8 mouse cellular contexts compared by ENCODE assay signal in the genomic region with DNA sequence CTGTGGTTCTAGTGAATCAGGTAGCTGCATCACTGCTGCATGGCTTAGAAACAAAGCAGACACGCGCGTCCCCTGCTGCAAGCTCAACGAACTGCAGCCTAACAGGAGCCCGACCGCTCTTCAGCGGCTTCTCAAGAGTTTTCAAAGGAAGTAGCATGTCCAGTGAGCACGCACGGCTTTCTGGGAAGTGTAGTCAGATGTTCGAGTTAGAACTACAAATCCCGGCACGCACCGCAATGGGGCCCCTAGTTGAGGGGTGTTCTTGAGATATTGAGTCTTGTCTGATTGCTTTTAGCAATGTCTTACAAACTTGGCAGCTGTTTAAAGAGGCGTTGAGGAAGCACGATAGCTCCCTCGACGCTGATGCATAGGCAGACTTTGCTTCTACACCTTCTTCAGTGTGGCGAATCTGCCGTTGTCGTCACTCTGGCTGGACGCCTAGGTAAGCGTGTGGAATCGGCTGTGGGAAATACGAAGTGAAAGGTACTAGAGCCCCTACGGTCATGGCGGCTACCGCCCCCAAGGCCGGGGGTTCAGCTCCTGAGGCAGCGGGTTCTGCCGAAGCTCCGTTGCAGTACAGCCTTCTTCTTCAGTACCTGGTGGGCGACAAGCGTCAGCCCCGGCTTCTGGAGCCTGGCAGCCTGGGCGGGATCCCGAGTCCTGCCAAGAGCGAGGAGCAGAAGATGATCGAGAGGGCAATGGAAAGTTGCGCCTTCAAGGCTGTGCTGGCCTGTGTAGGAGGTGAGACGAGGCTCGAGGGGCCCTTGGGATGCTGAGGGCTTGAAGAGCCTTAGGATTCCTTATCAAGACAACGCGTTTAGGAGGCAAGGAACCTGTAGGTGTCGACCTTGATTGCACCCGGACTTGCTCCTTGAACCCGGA. TPM values are rescaled to one million over a fixed set of nuclear protein-coding genes. Genes with fewer than 3 reads are reported as not detected.
DNase-seq lines count a peak whose midpoint lies in the region; ATAC-seq and TF ChIP-seq lines count a peak whose summit lies in the region.

A gene (plus strand): TSS at position 251 of the 882 bp plus-strand sequence.

- TF ChIP-seq CTCF in gastrocnemius, adult 2 months (IDR thresholded peaks at IDR 0.05): no peak; the same call in 1 of the 2 replicates
- TF ChIP-seq CTCF in hindbrain, postnatal 0 days (IDR thresholded peaks at IDR 0.05; ENCODE audit: low read depth): peak; percentile 99
- TF ChIP-seq CTCF in left cerebral cortex, adult 2 months (IDR thresholded peaks at IDR 0.05): no peak; the same call in none of the 2 replicates

- ATAC-seq in common myeloid progenitor, adult 5-6 weeks (replicated peaks; ENCODE audit: low read depth, poor library complexity, severe bottlenecking): peak; percentile 99
- peak; percentile 97 for ATAC-seq in hindbrain, postnatal 0 days
- ATAC-seq in megakaryocyte, adult 5-6 weeks (ENCODE audit: poor library complexity, severe bottlenecking): peak; percentile 99

- peak within 1 kb of the TSS; percentile 88 for H3K9ac ChIP-seq in hindbrain, postnatal 0 days (replicated peaks; ENCODE audit: low read length)

- peak within 1 kb of the TSS; percentile 95 for H3K4me3 ChIP-seq in gastrocnemius, adult 2 months
- H3K4me3 ChIP-seq in hindbrain, postnatal 0 days (ENCODE audit: low read length): peak within 1 kb of the TSS; percentile 69
- H3K4me3 ChIP-seq in left cerebral cortex, adult 2 months: peak within 1 kb of the TSS; percentile 87

- peak within 1 kb of the TSS; percentile 77 for H3K4me2 ChIP-seq in hindbrain, postnatal 0 days (ENCODE audit: low read depth, low read length)

- intact Hi-C loops in gastrocnemius, adult 2 months (cut with DNase I): loop anchor here (1.0 to 5.0 kb wide), 2 partner anchors 154 to 230 kb away; a partner anchor contains a TSS
- intact Hi-C loops in left cerebral cortex, adult 2 months (cut with DNase I): loop anchor here (1.0 kb wide), 1 partner anchor 154 kb away; no protein-coding TSS in a partner anchor

- 0 out of 2 replicates have a peak, but pooled peaks cover 3% of the 10 kb centered on the region for H3K36me3 ChIP-seq in hindbrain, postnatal 0 days (ENCODE audit: insufficient read depth, low read length)

- peak; percentile 98 for DNase-seq in ZHBTc4 (ENCODE audit: low read depth, low spot score)
- DNase-seq in gastrocnemius, adult 2 months: peak; percentile 95
- peak; percentile 98 for DNase-seq in hindbrain, postnatal 0 days (ENCODE audit: low spot score)
- peak; percentile 97 to 98 for DNase-seq in left cerebral cortex, adult 2 months (ENCODE audit: extremely low spot score in 1 of 2, low spot score in 2 of 2)
- DNase-seq in right cerebral cortex, adult 2 months (ENCODE audit: low spot score in 2 of 2): peak; percentile 99 to 100
- DNase-seq in urinary bladder, postnatal 14 days (ENCODE audit: low spot score): peak; percentile 98

- no peaks in the 10 kb centered on the region for H3K27me3 ChIP-seq in hindbrain, postnatal 0 days (ENCODE audit: insufficient read depth, low read length)

- WGBS in hindbrain, postnatal 0 days: under 1% methylated on average over 46 of the region's 46 CpGs

- H3K4me1 ChIP-seq in hindbrain, postnatal 0 days (ENCODE audit: insufficient read depth, low read length): no peaks in the 10 kb centered on the region; the same call in 1 of the 2 replicates

- H3K27ac ChIP-seq in gastrocnemius, adult 2 months: peak within 1 kb of the TSS; percentile 93
- H3K27ac ChIP-seq in hindbrain, postnatal 0 days: peak within 1 kb of the TSS; percentile 79
- H3K27ac ChIP-seq in left cerebral cortex, adult 2 months: peak within 1 kb of the TSS; percentile 94

- H3K9me3 ChIP-seq in hindbrain, postnatal 0 days (ENCODE audit: low read length): no peaks in the 10 kb centered on the region

RNA-seq across cellular contexts. Expression of the gene that starts here (rescaled TPM):
- 11.1 and 17.0 TPM in 2 replicates for total RNA-seq in common myeloid progenitor, adult 5-6 weeks (2017)
- 10 to 100 TPM; 29.0 to 45.0 TPM for total RNA-seq in gastrocnemius, adult 2 months (2021)
- total RNA-seq in hindbrain, postnatal 0 days (2014; rRNA removed): 49.8 and 112 TPM in 2 replicates
- polyA plus RNA-seq in hindbrain, postnatal 0 days (2015; fragmentation: Nextera tagmentation; extraction: Ambion mirVana): 104 and 106 TPM in 2 replicates
- 10 to 100 TPM; 30.3 to 38.8 TPM for total RNA-seq in left cerebral cortex, adult 2 months (2021)
- total RNA-seq in megakaryocyte, adult 5-6 weeks (2015): 10.5 and 11.0 TPM in 2 replicates
- total RNA-seq in megakaryocyte, adult 5-6 weeks (2017): 6.5 and 10.3 TPM in 2 replicates

Comparison
In these comparisons a context has a peak if more than half of its experiments do, and no peak if none do; other contexts are left out.
1. Peak in every context shown above with its lines: DNase-seq, ATAC-seq, H3K4me3 ChIP-seq and H3K27ac ChIP-seq.